Mouse (Mus musculus) activated CD4-positive, CD25-positive, alpha-beta regulatory T cell, adult 4 months (primary cell): ENCODE results near the gene Nrxn3. TPM values are rescaled to one million over a fixed set of nuclear protein-coding genes. Genes with fewer than 3 reads are reported as not detected.

Experiments
- ATAC-seq: one replicate; pipeline ENCODE4 v1.8.0; 2017
- polyA plus RNA-seq, 2 experiments: library from polyadenylated mRNA; unstranded; fragments of 100-300 nt; shearing (Covaris generic); gene quantifications; one replicate each; pipeline ENCODE4 v1.2.1; 2017

Nrxn3 gene
- polyA plus RNA-seq, 2 experiments from 2014 or later: 0.08 TPM; not detected in 1

GRCm38 (mm10) chr12:89719194-89720080, 996.8 kb downstream of the Nrxn3 start:
- peak; percentile 95 for ATAC-seq

GRCm38 (mm10) chr12:89720945-89721344, 998.3 kb downstream of the Nrxn3 start:
- no peak for ATAC-seq

GRCm38 (mm10) chr12:89722462-89722861, 999.8 kb downstream of the Nrxn3 start:
- no peak for ATAC-seq

GRCm38 (mm10) chr12:89724048-89724447, 1001.4 kb downstream of the Nrxn3 start:
- ATAC-seq: no peak

- no peak for ATAC-seq
Measured at GRCm38 (mm10) chr12:89742326-89742725, 1019.6 kb downstream of the Nrxn3 start.

GRCm38 (mm10) chr12:89742796-89743195, 1020.1 kb downstream of the Nrxn3 start:
- ATAC-seq: no peak

- no peak for ATAC-seq
Measured at GRCm38 (mm10) chr12:89764191-89765082, 1041.8 kb downstream of the Nrxn3 start.

- ATAC-seq: no peak
Measured at GRCm38 (mm10) chr12:89765179-89765578, 1042.5 kb downstream of the Nrxn3 start.

GRCm38 (mm10) chr12:89788794-89789193, 1066.1 kb downstream of the Nrxn3 start:
- no peak for ATAC-seq

- ATAC-seq: no peak
Measured at GRCm38 (mm10) chr12:89789981-89790380, 1067.3 kb downstream of the Nrxn3 start.

- no peak for ATAC-seq
Measured at GRCm38 (mm10) chr12:89791829-89792228, 1069.2 kb downstream of the Nrxn3 start.

- ATAC-seq: no peak
Measured at GRCm38 (mm10) chr12:89794741-89795140, 1072.1 kb downstream of the Nrxn3 start.

GRCm38 (mm10) chr12:89808217-89808616, 1085.5 kb downstream of the Nrxn3 start:
- no peak for ATAC-seq

GRCm38 (mm10) chr12:89810146-89810545, 1087.5 kb downstream of the Nrxn3 start:
- no peak for ATAC-seq

GRCm38 (mm10) chr12:89811815-89812549, 1089.3 kb downstream of the Nrxn3 start:
- no peak for ATAC-seq

- ATAC-seq: no peak
Measured at GRCm38 (mm10) chr12:89812550-89813207, 1090.0 kb downstream of the Nrxn3 start.

GRCm38 (mm10) chr12:89813294-89813693, 1090.6 kb downstream of the Nrxn3 start:
- no peak for ATAC-seq

GRCm38 (mm10) chr12:89813718-89814117, 1091.0 kb downstream of the Nrxn3 start:
- no peak for ATAC-seq

GRCm38 (mm10) chr12:89814536-89814935, 1091.9 kb downstream of the Nrxn3 start:
- ATAC-seq: no peak

GRCm38 (mm10) chr12:89817072-89817773, 1094.5 kb downstream of the Nrxn3 start:
- no peak for ATAC-seq

- no peak for ATAC-seq
Measured at GRCm38 (mm10) chr12:89818200-89818599, 1095.5 kb downstream of the Nrxn3 start.
